ENCODE assay signal across 9 mouse cellular contexts in genomic region chr10:13916645-13917342, GRCm38 (mm10). TPM values are rescaled to one million over a fixed set of nuclear protein-coding genes. Genes with fewer than 3 reads are reported as not detected.
DNase-seq lines count a peak whose midpoint lies in the region; ATAC-seq and TF ChIP-seq lines count a peak whose summit lies in the region.
"Had no signal": no experiment of that assay in that cellular context is flagged by ENCODE, and none has a peak within 500 bp of the region (broad histone marks: within the 10 kb centered on the region; RNA-seq: fewer than 3 reads in every experiment).

No protein-coding gene starts in this region.

- peak overlapping the region; percentile 6; the same call in 1 of the 2 replicates for H3K4me2 ChIP-seq in forebrain, embryonic 15.5 days (replicated peaks)
- no peak overlapping the region for H3K4me2 ChIP-seq in limb, embryonic 14.5 days (replicated peaks; ENCODE audit: low read depth, low read length, severe bottlenecking)
- H3K4me2 ChIP-seq in neural tube, embryonic 15.5 days, result no peak overlapping the region
- H3K4me2 ChIP-seq: limb, embryonic 12.5 days had no signal

- H3K27ac ChIP-seq in forebrain, embryonic 15.5 days (replicated peaks), result 0 out of 2 replicates have a peak overlapping the region, but pooled peaks have one; percentile 1
- peak overlapping the region; percentile 76 for H3K27ac ChIP-seq in hindbrain, embryonic 10.5 days
- no peak overlapping the region for H3K27ac ChIP-seq in limb, embryonic 14.5 days (replicated peaks; ENCODE audit: low read depth, low read length)
- peak overlapping the region; percentile 30 for H3K27ac ChIP-seq in neural tube, embryonic 15.5 days (replicated peaks)
- H3K27ac ChIP-seq: limb, embryonic 12.5 days had no signal

- H3K9ac ChIP-seq in forebrain, embryonic 15.5 days (replicated peaks), result no peak overlapping the region
- no peak overlapping the region for H3K9ac ChIP-seq in limb, embryonic 14.5 days (ENCODE audit: low read depth, low read length, severe bottlenecking)
- no peak overlapping the region for H3K9ac ChIP-seq in neural tube, embryonic 15.5 days (replicated peaks)
- H3K9ac ChIP-seq: limb, embryonic 12.5 days had no signal

- 15% methylated on average over 12 of the region's 12 CpGs for WGBS in forebrain, embryonic 15.5 days
- 22% methylated on average over 12 of the region's 12 CpGs for WGBS in hindbrain, embryonic 10.5 days
- WGBS in limb, embryonic 14.5 days, result 51% methylated on average over 12 of the region's 12 CpGs
- 30% methylated on average over 12 of the region's 12 CpGs for WGBS in neural tube, embryonic 15.5 days

- H3K27me3 ChIP-seq in forebrain, embryonic 15.5 days, result no peaks in the 10 kb centered on the region
- H3K27me3 ChIP-seq in hindbrain, embryonic 10.5 days (ENCODE audit: insufficient read depth, poor library complexity, severe bottlenecking), result no peaks in the 10 kb centered on the region
- no peaks in the 10 kb centered on the region for H3K27me3 ChIP-seq in limb, embryonic 14.5 days (ENCODE audit: control insufficient read depth, insufficient read depth, low read length)
- no peaks in the 10 kb centered on the region for H3K27me3 ChIP-seq in neural tube, embryonic 15.5 days (replicated peaks)
- H3K27me3 ChIP-seq: limb, embryonic 12.5 days had no signal

- TF ChIP-seq POLR2A in limb, embryonic 14.5 days (IDR thresholded peaks at IDR 0.05; ENCODE audit: borderline replicate concordance, extremely low read depth, insufficient read depth, insufficient read length), result no peak

- H3K36me3 ChIP-seq in forebrain, embryonic 15.5 days, result no peaks in the 10 kb centered on the region
- H3K36me3 ChIP-seq in hindbrain, embryonic 10.5 days, result no peaks in the 10 kb centered on the region
- no peaks in the 10 kb centered on the region for H3K36me3 ChIP-seq in limb, embryonic 14.5 days (ENCODE audit: control insufficient read depth, insufficient read depth, low read length)
- H3K36me3 ChIP-seq in neural tube, embryonic 15.5 days, result no peaks in the 10 kb centered on the region
- H3K36me3 ChIP-seq: limb, embryonic 12.5 days had no signal

- ATAC-seq in forebrain, embryonic 15.5 days (replicated peaks), result peak; percentile 96
- ATAC-seq in limb, embryonic 14.5 days (ENCODE audit: low FRiP score, low read depth), result peak; percentile 81
- ATAC-seq in neural tube, embryonic 15.5 days (ENCODE audit: low FRiP score), result peak; percentile 77
- ATAC-seq in activated CD4-positive, CD25-positive, alpha-beta regulatory T cell, adult 4 months, result no peak

- H3K4me3 ChIP-seq in forebrain, embryonic 15.5 days, result no peak overlapping the region
- no peak overlapping the region for H3K4me3 ChIP-seq in hindbrain, embryonic 10.5 days
- H3K4me3 ChIP-seq in limb, embryonic 14.5 days (replicated peaks; ENCODE audit: low read length), result no peak overlapping the region
- no peak overlapping the region for H3K4me3 ChIP-seq in neural tube, embryonic 15.5 days (replicated peaks)
- H3K4me3 ChIP-seq: limb, embryonic 12.5 days had no signal

- peaks cover 7% of the 10 kb centered on the region for H3K4me1 ChIP-seq in forebrain, embryonic 15.5 days
- H3K4me1 ChIP-seq in hindbrain, embryonic 10.5 days (replicated peaks), result peaks cover 25% of the 10 kb centered on the region
- H3K4me1 ChIP-seq in limb, embryonic 14.5 days (ENCODE audit: control insufficient read depth, insufficient read depth, low read length), result peaks cover 3% of the 10 kb centered on the region; the same call in 1 of the 2 replicates
- peaks cover 7% of the 10 kb centered on the region; the same call in 1 of the 2 replicates for H3K4me1 ChIP-seq in neural tube, embryonic 15.5 days

- no peaks in the 10 kb centered on the region for H3K9me3 ChIP-seq in forebrain, embryonic 15.5 days
- H3K9me3 ChIP-seq in hindbrain, embryonic 10.5 days, result no peaks in the 10 kb centered on the region
- H3K9me3 ChIP-seq in limb, embryonic 14.5 days (ENCODE audit: control insufficient read depth, low read length), result no peaks in the 10 kb centered on the region
- no peaks in the 10 kb centered on the region for H3K9me3 ChIP-seq in neural tube, embryonic 15.5 days (replicated peaks)
- H3K9me3 ChIP-seq: limb, embryonic 12.5 days had no signal

- peak; percentile 43 for DNase-seq in adrenal gland, postnatal 14 days
- DNase-seq in adrenal gland, adult 8-10 months, result no peak
- DNase-seq in cerebellum, adult 11-12 months, result peak; percentile 43
- peak; percentile 70 for DNase-seq in hindbrain, embryonic 10.5 days (ENCODE audit: low spot score)
- peak; percentile 83 for DNase-seq in limb, embryonic 14.5 days (ENCODE audit: low spot score)

RNA-seq across cellular contexts. Expression of gene Aig1, which starts 48.0 kb away (rescaled TPM):
- 27.1 and 29.3 TPM in 2 replicates for total RNA-seq in adrenal gland, postnatal 14 days (2021)
- 10 to 100 TPM; 24.8 to 38.4 (median 30.6) TPM for total RNA-seq in adrenal gland, adult 8-10 months (2022)
- 60.3 and 71.5 TPM in 2 replicates for polyA plus RNA-seq in forebrain, embryonic 15.5 days (2015; fragmentation: Nextera tagmentation; extraction: Ambion mirVana)
- 32.5 and 38.6 TPM in 2 replicates for polyA plus RNA-seq in hindbrain, embryonic 10.5 days (2016; fragmentation: Nextera tagmentation; extraction: Ambion mirVana)
- 18.3 and 20.0 TPM in 2 replicates for polyA plus RNA-seq in limb, embryonic 14.5 days (2012; rRNA removed)
- polyA plus RNA-seq in limb, embryonic 14.5 days (2014; fragmentation: Nextera tagmentation; extraction: Ambion mirVana), result 30.5 and 33.7 TPM in 2 replicates
- 104 and 112 TPM in 2 replicates for polyA plus RNA-seq in neural tube, embryonic 15.5 days (2015; fragmentation: Nextera tagmentation; extraction: Ambion mirVana)
- polyA plus RNA-seq in activated CD4-positive, CD25-positive, alpha-beta regulatory T cell, adult 4 months (2017; shearing (Covaris generic)), result 10 to 100 TPM; 15.6 to 19.7 TPM

RNA-seq across cellular contexts. Expression of gene Hivep2, which starts 49.1 kb away (rescaled TPM):
- total RNA-seq in adrenal gland, postnatal 14 days (2021), result 27.2 and 31.2 TPM in 2 replicates
- 10 to 100 TPM; 27.5 to 43.1 (median 38.7) TPM for total RNA-seq in adrenal gland, adult 8-10 months (2022)
- polyA plus RNA-seq in forebrain, embryonic 15.5 days (2015; fragmentation: Nextera tagmentation; extraction: Ambion mirVana), result 27.1 and 28.3 TPM in 2 replicates
- 1.2 and 1.6 TPM in 2 replicates for polyA plus RNA-seq in hindbrain, embryonic 10.5 days (2016; fragmentation: Nextera tagmentation; extraction: Ambion mirVana)
- polyA plus RNA-seq in limb, embryonic 14.5 days (2012; rRNA removed), result 11.5 and 12.1 TPM in 2 replicates
- polyA plus RNA-seq in limb, embryonic 14.5 days (2014; fragmentation: Nextera tagmentation; extraction: Ambion mirVana), result 11.7 and 12.9 TPM in 2 replicates
- polyA plus RNA-seq in neural tube, embryonic 15.5 days (2015; fragmentation: Nextera tagmentation; extraction: Ambion mirVana), result 10.4 and 11.7 TPM in 2 replicates
- polyA plus RNA-seq in activated CD4-positive, CD25-positive, alpha-beta regulatory T cell, adult 4 months (2017; shearing (Covaris generic)), result 10 to 100 TPM; 21.7 to 27.0 TPM
